In genomic region chr1:64098800-64099199, GRCm38 (mm10) we compare ENCODE assay signal across 18 mouse cellular contexts. TPM values are rescaled to one million over a fixed set of nuclear protein-coding genes. Genes with fewer than 3 reads are reported as not detected.
DNase-seq lines count a peak whose midpoint lies in the region; ATAC-seq and TF ChIP-seq lines count a peak whose summit lies in the region.
"Had no signal": no experiment of that assay in that cellular context is flagged by ENCODE, and none has a peak within 500 bp of the region (broad histone marks: within the 10 kb centered on the region; RNA-seq: fewer than 3 reads in every experiment).

No protein-coding gene starts in this region.

- no peak for TF ChIP-seq CTCF in heart, adult 2 months (IDR thresholded peaks at IDR 0.05)
- no peak for TF ChIP-seq CTCF in liver, postnatal 0 days (IDR thresholded peaks at IDR 0.05; ENCODE audit: low read depth)

- peak overlapping the region; percentile 92 for H3K27ac ChIP-seq in heart, adult 2 months
- H3K27ac ChIP-seq in lung, embryonic 16.5 days (ENCODE audit: low read length), result peak overlapping the region; percentile 15
- H3K27ac ChIP-seq in intestine, embryonic 15.5 days, result peak overlapping the region; percentile 61; the same call in 1 of the 2 replicates
- peak overlapping the region; percentile 35; the same call in 1 of the 2 replicates for H3K27ac ChIP-seq in liver, postnatal 0 days (ENCODE audit: low read depth)
- H3K27ac ChIP-seq in forebrain, embryonic 16.5 days (ENCODE audit: low read length), result no peak overlapping the region
- H3K27ac ChIP-seq: forebrain, embryonic 15.5 days had no signal

- no peak for DNase-seq in heart, adult 2 months
- DNase-seq in heart, postnatal 36 days, result no peak
- DNase-seq in lung, postnatal 4 days, result no peak
- no peak for DNase-seq in liver, postnatal 0 days
- no peak for DNase-seq in right cerebral cortex, postnatal 10 days (ENCODE audit: low spot score in 2 of 2)
- DNase-seq: cerebellum, adult 9-11 months; kidney, postnatal 36 days; layer of hippocampus, postnatal 36 days; lung, postnatal 10 days; right cerebral cortex, postnatal 14 days; thymus, postnatal 4 days had no signal

- peak overlapping the region; percentile 51 for H3K9ac ChIP-seq in heart, adult 2 months (ENCODE audit: low read depth, low read length)
- no peak overlapping the region for H3K9ac ChIP-seq in lung, embryonic 16.5 days (ENCODE audit: low read length)
- no peak overlapping the region for H3K9ac ChIP-seq in intestine, embryonic 15.5 days
- no peak overlapping the region for H3K9ac ChIP-seq in liver, postnatal 0 days (replicated peaks)
- H3K9ac ChIP-seq in forebrain, embryonic 16.5 days (replicated peaks; ENCODE audit: low read depth, low read length), result no peak overlapping the region
- H3K9ac ChIP-seq: forebrain, embryonic 15.5 days; midbrain, embryonic 12.5 days had no signal

- H3K27me3 ChIP-seq in heart, adult 2 months (ENCODE audit: control insufficient read depth, insufficient read depth, low read length), result no peaks in the 10 kb centered on the region
- no peaks in the 10 kb centered on the region for H3K27me3 ChIP-seq in lung, embryonic 16.5 days (ENCODE audit: control insufficient read depth, insufficient read depth, low read depth, low read length)
- H3K27me3 ChIP-seq in intestine, embryonic 15.5 days (replicated peaks), result no peaks in the 10 kb centered on the region
- no peaks in the 10 kb centered on the region for H3K27me3 ChIP-seq in liver, postnatal 0 days (ENCODE audit: insufficient read depth, low read length)
- no peaks in the 10 kb centered on the region for H3K27me3 ChIP-seq in forebrain, embryonic 16.5 days (replicated peaks; ENCODE audit: control insufficient read depth, insufficient read depth, low read length)
- H3K27me3 ChIP-seq: forebrain, embryonic 15.5 days; midbrain, embryonic 12.5 days had no signal

- no peak for ATAC-seq in lung, embryonic 16.5 days (ENCODE audit: low read depth)
- ATAC-seq in intestine, embryonic 15.5 days, result no peak
- peak; percentile 44 for ATAC-seq in liver, postnatal 0 days
- no peak for ATAC-seq in forebrain, embryonic 16.5 days
- ATAC-seq: forebrain, embryonic 15.5 days; inflammation-experienced regulatory T-cells, adult 6 months had no signal

- 43% methylated on average over 4 of the region's 4 CpGs for WGBS in heart, adult 2 months
- 40% methylated on average over 4 of the region's 4 CpGs for WGBS in lung, embryonic 16.5 days
- 58% methylated on average over 4 of the region's 4 CpGs for WGBS in intestine, embryonic 15.5 days
- WGBS in liver, postnatal 0 days (ENCODE audit: insufficient replicate concordance), result 39% methylated on average over 4 of the region's 4 CpGs
- WGBS in forebrain, embryonic 16.5 days, result 55% methylated on average over 4 of the region's 4 CpGs

- TF ChIP-seq POLR2A in heart, adult 2 months (IDR thresholded peaks at IDR 0.05; ENCODE audit: insufficient read depth, low read depth, low read length), result no peak

- H3K36me3 ChIP-seq in heart, adult 2 months (ENCODE audit: control insufficient read depth, insufficient read depth, low read length), result peaks cover 67% of the 10 kb centered on the region
- H3K36me3 ChIP-seq in lung, embryonic 16.5 days (ENCODE audit: control insufficient read depth, insufficient read depth, low read length), result no peaks in the 10 kb centered on the region
- H3K36me3 ChIP-seq in intestine, embryonic 15.5 days, result no peaks in the 10 kb centered on the region
- H3K36me3 ChIP-seq in liver, postnatal 0 days (replicated peaks; ENCODE audit: insufficient read depth, low read length), result no peaks in the 10 kb centered on the region
- peaks cover 2% of the 10 kb centered on the region; the same call in 1 of the 2 replicates for H3K36me3 ChIP-seq in forebrain, embryonic 16.5 days (ENCODE audit: control insufficient read depth, insufficient read depth)
- H3K36me3 ChIP-seq: forebrain, embryonic 15.5 days; midbrain, embryonic 12.5 days had no signal

- H3K4me3 ChIP-seq in heart, adult 2 months, result no peak overlapping the region
- H3K4me3 ChIP-seq in lung, embryonic 16.5 days (ENCODE audit: low read length), result no peak overlapping the region
- no peak overlapping the region for H3K4me3 ChIP-seq in intestine, embryonic 15.5 days (replicated peaks)
- no peak overlapping the region for H3K4me3 ChIP-seq in liver, postnatal 0 days (ENCODE audit: low read depth, low read length)
- H3K4me3 ChIP-seq in forebrain, embryonic 16.5 days (replicated peaks; ENCODE audit: low read length), result no peak overlapping the region
- H3K4me3 ChIP-seq: forebrain, embryonic 15.5 days; limb, embryonic 10.5 days; midbrain, embryonic 12.5 days had no signal

- H3K4me1 ChIP-seq in heart, adult 2 months (ENCODE audit: control insufficient read depth, insufficient read depth, low read length), result peaks cover 41% of the 10 kb centered on the region
- peaks cover 18% of the 10 kb centered on the region for H3K4me1 ChIP-seq in lung, embryonic 16.5 days (replicated peaks; ENCODE audit: control insufficient read depth, insufficient read depth, low read length)
- peaks cover 21% of the 10 kb centered on the region for H3K4me1 ChIP-seq in intestine, embryonic 15.5 days (replicated peaks)
- peaks cover 25% of the 10 kb centered on the region for H3K4me1 ChIP-seq in liver, postnatal 0 days (ENCODE audit: insufficient read depth)
- peaks cover 10% of the 10 kb centered on the region for H3K4me1 ChIP-seq in forebrain, embryonic 16.5 days (replicated peaks; ENCODE audit: control insufficient read depth, insufficient read depth, low read length)

- no peak for TF ChIP-seq EP300 in heart, adult 2 months (IDR thresholded peaks at IDR 0.05; ENCODE audit: insufficient read depth, low read depth, low read length)
- peak; percentile 62; the same call in 1 of the 2 replicates for TF ChIP-seq EP300 in liver, postnatal 0 days (IDR thresholded peaks at IDR 0.05; ENCODE audit: low read depth)

- intact Hi-C loops in heart, adult 2 months (cut with DNase I), result no loop called here
- intact Hi-C loops in heart, postnatal 36 days (cut with DNase I), result loop anchor here (2.0 kb wide), 1 partner anchor 20 kb away; no protein-coding TSS in a partner anchor

- peaks cover 17% of the 10 kb centered on the region for H3K79me2 ChIP-seq in heart, adult 2 months (replicated peaks; ENCODE audit: control insufficient read depth, insufficient read depth, low read length)

- no peaks in the 10 kb centered on the region for H3K9me3 ChIP-seq in lung, embryonic 16.5 days (ENCODE audit: control insufficient read depth, low read length)
- H3K9me3 ChIP-seq in intestine, embryonic 15.5 days, result no peaks in the 10 kb centered on the region
- no peaks in the 10 kb centered on the region for H3K9me3 ChIP-seq in liver, postnatal 0 days (ENCODE audit: low read length)
- no peaks in the 10 kb centered on the region for H3K9me3 ChIP-seq in forebrain, embryonic 16.5 days (ENCODE audit: control insufficient read depth, low read length)
- H3K9me3 ChIP-seq: forebrain, embryonic 15.5 days; limb, embryonic 10.5 days; midbrain, embryonic 12.5 days had no signal

- H3K4me2 ChIP-seq in lung, embryonic 16.5 days (ENCODE audit: low read depth, low read length), result no peak overlapping the region
- no peak overlapping the region for H3K4me2 ChIP-seq in intestine, embryonic 15.5 days (replicated peaks)
- H3K4me2 ChIP-seq in liver, postnatal 0 days (ENCODE audit: low read depth, low read length), result no peak overlapping the region
- no peak overlapping the region for H3K4me2 ChIP-seq in forebrain, embryonic 16.5 days (ENCODE audit: low read length)
- H3K4me2 ChIP-seq: forebrain, embryonic 15.5 days; midbrain, embryonic 12.5 days had no signal

RNA-seq across cellular contexts. Expression of gene Klf7, which starts 23.3 kb away (rescaled TPM):
- total RNA-seq in heart, adult 2 months (2021), result 10 to 100 TPM; 18.4 to 18.9 TPM
- 10.3 and 15.7 TPM in 2 replicates for polyA plus RNA-seq in heart, adult 2 months (2012; rRNA removed)
- total RNA-seq in heart, postnatal 36 days (2021), result 10 to 100 TPM; 16.3 to 17.0 TPM
- polyA plus RNA-seq in lung, embryonic 16.5 days (2015; fragmentation: Nextera tagmentation; extraction: Ambion mirVana), result 25.6 and 25.8 TPM in 2 replicates
- polyA plus RNA-seq in intestine, embryonic 15.5 days (2015; fragmentation: Nextera tagmentation; extraction: Ambion mirVana), result 24.8 and 27.3 TPM in 2 replicates
- 4.8 and 5.4 TPM in 2 replicates for polyA plus RNA-seq in liver, postnatal 0 days (2015; fragmentation: Nextera tagmentation; extraction: Ambion mirVana)
- polyA plus RNA-seq in forebrain, embryonic 16.5 days (2015; fragmentation: Nextera tagmentation; extraction: Ambion mirVana), result 131 and 137 TPM in 2 replicates
